ENCODE assay signal across 9 mouse cellular contexts in the genomic region with DNA sequence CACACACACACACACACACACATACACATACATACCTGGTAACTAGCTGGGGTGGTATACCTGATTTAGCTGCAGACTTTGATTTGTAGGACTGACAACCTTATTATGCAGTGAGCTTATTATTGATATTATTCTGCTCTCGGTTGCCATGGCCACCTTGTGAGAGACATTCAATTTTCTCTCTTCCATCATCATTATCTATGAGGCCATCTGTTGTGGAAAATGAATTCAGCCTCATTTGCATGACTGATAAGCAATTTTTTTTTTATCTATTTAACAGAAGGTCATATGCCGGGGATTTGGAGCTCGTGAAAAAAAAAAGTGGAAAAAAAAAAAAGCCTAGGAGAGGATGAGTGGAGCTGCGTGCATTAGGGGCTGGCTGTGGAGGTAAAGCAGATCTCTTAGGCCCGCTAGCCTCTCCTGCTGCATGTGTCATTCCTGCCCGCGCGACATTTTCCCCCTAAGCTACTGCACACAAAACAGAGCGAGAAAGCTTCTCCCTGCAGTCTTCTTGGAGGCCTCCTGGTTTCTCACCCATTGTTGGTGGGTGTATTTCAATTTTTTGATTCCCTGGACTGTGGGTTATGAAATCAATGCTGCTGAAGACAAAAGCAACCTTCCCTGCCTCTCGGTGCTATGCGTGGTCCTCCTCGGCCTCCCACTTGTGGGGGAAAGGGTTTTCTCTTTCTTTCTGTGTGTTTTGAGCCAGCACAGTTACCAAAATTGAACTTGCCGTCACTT. TPM values are rescaled to one million over a fixed set of nuclear protein-coding genes. Genes with fewer than 3 reads are reported as not detected.
DNase-seq lines count a peak whose midpoint lies in the region; ATAC-seq and TF ChIP-seq lines count a peak whose summit lies in the region.
"Had no signal": no experiment of that assay in that cellular context is flagged by ENCODE, and none has a peak within 500 bp of the region (broad histone marks: within the 10 kb centered on the region; RNA-seq: fewer than 3 reads in every experiment).

Gene Myt1l (plus strand): TSS at position 354 of the 741 bp plus-strand sequence.

- no peak for TF ChIP-seq POLR2A in embryonic fibroblast, embryonic 13.5 days (IDR thresholded peaks at IDR 0.05; ENCODE audit: low read depth, low read length)

- peak within 1 kb of the TSS; percentile 5; the same call in 1 of the 2 replicates for H3K4me2 ChIP-seq in lung, embryonic 14.5 days
- peak within 1 kb of the TSS; percentile 47 for H3K4me2 ChIP-seq in neural tube, embryonic 11.5 days (ENCODE audit: low read depth)
- H3K4me2 ChIP-seq: liver, embryonic 13.5 days had no signal

- 43% methylated on average over 13 of the region's 13 CpGs for WGBS in lung, embryonic 14.5 days
- WGBS in neural tube, embryonic 11.5 days = 27% methylated on average over 13 of the region's 13 CpGs

- H3K36me3 ChIP-seq in lung, embryonic 14.5 days (ENCODE audit: insufficient read depth) = no peaks in the 10 kb centered on the region
- no peaks in the 10 kb centered on the region for H3K36me3 ChIP-seq in neural tube, embryonic 11.5 days (ENCODE audit: control insufficient read depth, insufficient read depth, low read length)
- H3K36me3 ChIP-seq: liver, embryonic 13.5 days had no signal

- no peaks in the 10 kb centered on the region for H3K9me3 ChIP-seq in lung, embryonic 14.5 days (ENCODE audit: low read depth, low read length)
- H3K9me3 ChIP-seq in neural tube, embryonic 11.5 days (ENCODE audit: control insufficient read depth, low read length) = no peaks in the 10 kb centered on the region
- H3K9me3 ChIP-seq: liver, embryonic 13.5 days had no signal

- no peak within 1 kb of the TSS for H3K27ac ChIP-seq in lung, embryonic 14.5 days (ENCODE audit: low read depth)
- H3K27ac ChIP-seq in embryonic fibroblast, embryonic 13.5 days (ENCODE audit: insufficient read depth, low read length) = no peak within 1 kb of the TSS
- H3K27ac ChIP-seq in neural tube, embryonic 11.5 days (ENCODE audit: low read depth, low read length) = peak within 1 kb of the TSS; percentile 91
- H3K27ac ChIP-seq: liver, embryonic 13.5 days had no signal

- H3K9ac ChIP-seq in lung, embryonic 14.5 days = no peak within 1 kb of the TSS
- peak within 1 kb of the TSS; percentile 60 for H3K9ac ChIP-seq in neural tube, embryonic 11.5 days (ENCODE audit: low read length)
- H3K9ac ChIP-seq: liver, embryonic 13.5 days had no signal

- no peak within 1 kb of the TSS for H3K4me3 ChIP-seq in lung, embryonic 14.5 days (ENCODE audit: low read depth, low read length)
- H3K4me3 ChIP-seq in embryonic fibroblast, embryonic 13.5 days (ENCODE audit: insufficient read depth, low read length) = peak within 1 kb of the TSS; percentile 12
- peak within 1 kb of the TSS; percentile 29 for H3K4me3 ChIP-seq in neural tube, embryonic 11.5 days (ENCODE audit: low read depth, low read length)
- H3K4me3 ChIP-seq: liver, embryonic 13.5 days had no signal

- no peak for DNase-seq in lung, embryonic 14.5 days
- DNase-seq in lung, adult 18-20 months = no peak
- DNase-seq in layer of hippocampus, postnatal 10 days (ENCODE audit: low spot score in 2 of 2) = no peak
- peak; percentile 38 for DNase-seq in neural tube, embryonic 11.5 days (ENCODE audit: low spot score)
- no peak for DNase-seq in gastrocnemius, adult 18-20 months (ENCODE audit: low spot score)
- no peak for DNase-seq in ovary, postnatal 10 days (ENCODE audit: low spot score)
- DNase-seq: liver, embryonic 13.5 days had no signal

- H3K4me1 ChIP-seq in lung, embryonic 14.5 days (ENCODE audit: insufficient read depth) = no peaks in the 10 kb centered on the region
- no peaks in the 10 kb centered on the region for H3K4me1 ChIP-seq in embryonic fibroblast, embryonic 13.5 days (ENCODE audit: control insufficient read depth, insufficient read depth, low read length)
- no peaks in the 10 kb centered on the region; the same call in 1 of the 2 replicates for H3K4me1 ChIP-seq in neural tube, embryonic 11.5 days (ENCODE audit: control insufficient read depth, insufficient read depth, low read length)
- H3K4me1 ChIP-seq: liver, embryonic 13.5 days had no signal

- peaks cover 7% of the 10 kb centered on the region for H3K27me3 ChIP-seq in lung, embryonic 14.5 days (ENCODE audit: insufficient read depth, low read length)
- H3K27me3 ChIP-seq in neural tube, embryonic 11.5 days (ENCODE audit: control insufficient read depth, insufficient read depth, low read length) = no peaks in the 10 kb centered on the region

- no peak for ATAC-seq in lung, embryonic 14.5 days (ENCODE audit: insufficient read depth)
- 0 out of 2 replicates have a peak, but pooled peaks have one; percentile 24 for ATAC-seq in neural tube, embryonic 11.5 days (ENCODE audit: insufficient read depth, low FRiP score, low TSS enrichment)
- ATAC-seq in activated CD4-positive, CD25-positive, alpha-beta regulatory T cell, adult 4 months = no peak

- no peak for TF ChIP-seq CTCF in lung, embryonic 14.5 days (IDR thresholded peaks at IDR 0.05; ENCODE audit: low read depth)
- no peak for TF ChIP-seq CTCF in embryonic fibroblast, embryonic 13.5 days (IDR thresholded peaks at IDR 0.05; ENCODE audit: borderline replicate concordance, insufficient read depth, low read length)

RNA-seq across cellular contexts. Expression of gene Myt1l, which starts in this region (rescaled TPM):
- polyA plus RNA-seq in lung, embryonic 14.5 days (2014; fragmentation: Nextera tagmentation; extraction: Ambion mirVana) = 0.04 TPM in 1 of 2 replicates, not detected in the other
- not detected in 2 replicates for polyA plus RNA-seq in embryonic fibroblast, embryonic 13.5 days (2011; ENCODE audit: insufficient read length, low read depth, missing spikeins)
- total RNA-seq in layer of hippocampus, postnatal 10 days (2021) = 100 to 1,000 TPM; 200 to 236 TPM
- polyA plus RNA-seq in neural tube, embryonic 11.5 days (2014; fragmentation: Nextera tagmentation; extraction: Ambion mirVana) = 18.9 and 23.8 TPM in 2 replicates
- total RNA-seq in gastrocnemius, adult 18-20 months (2021) = not detected
- polyA plus RNA-seq in activated CD4-positive, CD25-positive, alpha-beta regulatory T cell, adult 4 months (2017; shearing (Covaris generic)) = not detected

Comparison
In these comparisons a context has a peak if more than half of its experiments do, and no peak if none do; other contexts are left out.
1. RNA of gene Myt1l (total RNA-seq): 200 to 236 TPM in layer of hippocampus, postnatal 10 days; not detected in gastrocnemius, adult 18-20 months; every median in the first group is over 100 times any median in the second.
2. RNA of gene Myt1l (polyA plus RNA-seq): 18.9 to 23.8 TPM in neural tube, embryonic 11.5 days; not detected in activated CD4-positive, CD25-positive, alpha-beta regulatory T cell, adult 4 months, 0.04 TPM in lung, embryonic 14.5 days and not detected in embryonic fibroblast, embryonic 13.5 days; every median in the first group is over 10 times any median in the second.